ENCODE assay signal across 16 mouse cellular contexts in the genomic region with DNA sequence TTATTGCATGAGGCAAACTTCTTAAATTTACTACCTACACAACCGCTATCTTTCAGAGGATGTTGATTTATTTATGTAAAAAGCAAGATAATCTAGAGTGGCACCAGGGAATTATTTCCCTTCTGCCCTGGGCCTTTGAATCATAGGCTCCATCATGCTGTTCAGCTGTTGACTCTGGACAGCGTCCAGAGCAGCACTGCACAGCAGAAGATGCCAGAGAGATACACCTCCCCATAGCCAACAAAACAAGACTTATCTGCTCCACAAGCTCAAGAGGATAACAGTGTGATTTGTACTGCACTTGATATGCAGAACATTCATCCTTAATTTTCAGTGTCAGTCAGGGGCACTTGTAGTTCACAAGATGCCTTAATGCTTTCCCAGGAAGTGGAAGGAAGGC.
DNase-seq lines count a peak whose midpoint lies in the region; ATAC-seq and TF ChIP-seq lines count a peak whose summit lies in the region.
"Had no signal": no experiment of that assay in that cellular context is flagged by ENCODE, and none has a peak within 500 bp of the region (broad histone marks: within the 10 kb centered on the region; RNA-seq: fewer than 3 reads in every experiment).

No protein-coding gene starts in this region.

- intact Hi-C loops in heart, postnatal 36 days (cut with DNase I): no loop called here

- no peak for TF ChIP-seq CTCF in lung, postnatal 0 days (IDR thresholded peaks at IDR 0.05)

- 31% methylated on average over 2 of the region's 2 CpGs for WGBS in heart, embryonic 11.5 days (ENCODE audit: insufficient replicate concordance)
- WGBS in lung, postnatal 0 days: 41% methylated on average over 2 of the region's 2 CpGs
- WGBS in limb, embryonic 10.5 days: 78% methylated on average over 2 of the region's 2 CpGs

- H3K4me2 ChIP-seq in heart, embryonic 11.5 days: no peak overlapping the region
- no peak overlapping the region for H3K4me2 ChIP-seq in lung, postnatal 0 days (replicated peaks; ENCODE audit: low read depth, low read length)
- H3K4me2 ChIP-seq: forebrain, embryonic 15.5 days; hindbrain, embryonic 15.5 days had no signal

- no peaks in the 10 kb centered on the region for H3K36me3 ChIP-seq in heart, embryonic 11.5 days (ENCODE audit: control insufficient read depth, insufficient read depth, low read length)
- H3K36me3 ChIP-seq in lung, postnatal 0 days (ENCODE audit: insufficient read depth, low read length): no peaks in the 10 kb centered on the region
- H3K36me3 ChIP-seq in limb, embryonic 10.5 days: no peaks in the 10 kb centered on the region
- H3K36me3 ChIP-seq: forebrain, embryonic 15.5 days; hindbrain, embryonic 15.5 days had no signal

- no peak overlapping the region for H3K27ac ChIP-seq in heart, embryonic 11.5 days (ENCODE audit: low read depth, low read length)
- H3K27ac ChIP-seq in lung, postnatal 0 days (ENCODE audit: low read length): no peak overlapping the region
- no peak overlapping the region for H3K27ac ChIP-seq in limb, embryonic 10.5 days
- H3K27ac ChIP-seq: forebrain, embryonic 15.5 days; hindbrain, embryonic 15.5 days had no signal

- peak; percentile 40 to 56 for DNase-seq in cerebellum, postnatal 14 days
- DNase-seq in cerebellum, adult 11-12 months: no peak
- no peak for DNase-seq in heart, postnatal 36 days
- DNase-seq in lung, postnatal 10 days: peak; percentile 2
- no peak for DNase-seq in lung, postnatal 0 days (ENCODE audit: low spot score)
- peak; percentile 23 to 47 for DNase-seq in layer of hippocampus, postnatal 14 days (ENCODE audit: low spot score in 2 of 2)
- DNase-seq in limb, embryonic 10.5 days (ENCODE audit: low spot score): no peak
- DNase-seq: cerebellum, adult 9-10 months; kidney, postnatal 36 days; thymus, postnatal 14 days had no signal

- no peak overlapping the region for H3K4me3 ChIP-seq in heart, embryonic 11.5 days (ENCODE audit: low read depth, low read length)
- no peak overlapping the region for H3K4me3 ChIP-seq in lung, postnatal 0 days (ENCODE audit: low read depth, low read length)
- no peak overlapping the region for H3K4me3 ChIP-seq in limb, embryonic 10.5 days
- H3K4me3 ChIP-seq: forebrain, embryonic 15.5 days; heart, adult 2 months; hindbrain, embryonic 15.5 days; megakaryocyte, embryonic 14.5 days had no signal

- no peaks in the 10 kb centered on the region for H3K27me3 ChIP-seq in heart, embryonic 11.5 days (ENCODE audit: control insufficient read depth, insufficient read depth, low read length)
- H3K27me3 ChIP-seq in lung, postnatal 0 days (replicated peaks; ENCODE audit: insufficient read depth, low read length): no peaks in the 10 kb centered on the region
- no peaks in the 10 kb centered on the region for H3K27me3 ChIP-seq in limb, embryonic 10.5 days (ENCODE audit: low read depth, poor library complexity, severe bottlenecking)
- H3K27me3 ChIP-seq: forebrain, embryonic 15.5 days; hindbrain, embryonic 15.5 days; megakaryocyte, embryonic 14.5 days had no signal

- ATAC-seq in heart, embryonic 11.5 days (replicated peaks; ENCODE audit: insufficient number of reproducible peaks, low FRiP score, low TSS enrichment): 0 out of 2 replicates have a peak, but pooled peaks have one; percentile 39
- ATAC-seq in lung, postnatal 0 days: no peak
- ATAC-seq: activated CD4-positive, CD25-positive, alpha-beta regulatory T cell, adult 4 months; forebrain, embryonic 15.5 days had no signal

- no peak for TF ChIP-seq EP300 in lung, postnatal 0 days (IDR thresholded peaks at IDR 0.05)

- no peaks in the 10 kb centered on the region for H3K9me3 ChIP-seq in heart, embryonic 11.5 days (replicated peaks; ENCODE audit: control insufficient read depth, low read length)
- H3K9me3 ChIP-seq in lung, postnatal 0 days (ENCODE audit: low read length): no peaks in the 10 kb centered on the region
- no peaks in the 10 kb centered on the region for H3K9me3 ChIP-seq in limb, embryonic 10.5 days (replicated peaks)
- H3K9me3 ChIP-seq: forebrain, embryonic 15.5 days; hindbrain, embryonic 15.5 days; megakaryocyte, embryonic 14.5 days had no signal

- H3K9ac ChIP-seq in heart, embryonic 11.5 days (ENCODE audit: low read depth, low read length): no peak overlapping the region
- H3K9ac ChIP-seq in lung, postnatal 0 days (replicated peaks; ENCODE audit: low read depth): no peak overlapping the region
- H3K9ac ChIP-seq: forebrain, embryonic 15.5 days; hindbrain, embryonic 15.5 days had no signal

- H3K4me1 ChIP-seq in heart, embryonic 11.5 days (ENCODE audit: control insufficient read depth, insufficient read depth, low read length): no peaks in the 10 kb centered on the region
- no peaks in the 10 kb centered on the region for H3K4me1 ChIP-seq in lung, postnatal 0 days (ENCODE audit: insufficient read depth, low read depth, low read length)
- H3K4me1 ChIP-seq in limb, embryonic 10.5 days: no peaks in the 10 kb centered on the region
- H3K4me1 ChIP-seq: forebrain, embryonic 15.5 days; hindbrain, embryonic 15.5 days; megakaryocyte, embryonic 14.5 days had no signal

Comparison
In these comparisons a context has a peak if more than half of its experiments do, and no peak if none do; other contexts are left out.
1. DNase-seq: peak in cerebellum, postnatal 14 days (2 of 2), lung, postnatal 10 days (single experiment) and layer of hippocampus, postnatal 14 days (2 of 2); none in cerebellum, adult 11-12 months (single experiment), heart, postnatal 36 days (0 of 2), lung, postnatal 0 days (single experiment) and limb, embryonic 10.5 days (single experiment).